Mouse (Mus musculus) midbrain, embryonic 15.5 days (tissue): ENCODE results near the gene Tmem231. TPM values are rescaled to one million over a fixed set of nuclear protein-coding genes. Genes with fewer than 3 reads are reported as not detected.

Source experiments
- ATAC-seq: fragments of 200-750 bp; cut with Nextera tagmentation; replicated peaks from 2 replicates; pipeline ENCODE4 v1.8.0; 2017; ENCODE audit warnings: moderate TSS enrichment
- H3K27ac ChIP-seq: fragments of 300-500 bp; sonication (generic); 2 replicates; pipeline ENCODE4 v1.5.1; 2015; ENCODE audit warnings: mild to moderate bottlenecking, inconsistent platforms
- H3K27me3 ChIP-seq: fragments of 300-500 bp; sonication (generic); replicated peaks from 2 replicates; pipeline ENCODE4 v1.6.1; 2015; ENCODE audit warnings: inconsistent platforms
- H3K36me3 ChIP-seq: fragments of 300-500 bp; sonication (generic); replicated peaks from 2 replicates; pipeline ENCODE4 v1.6.1; 2015; ENCODE audit warnings: inconsistent platforms
- H3K4me1 ChIP-seq: fragments of 300-500 bp; sonication (generic); 2 replicates; pipeline ENCODE4 v1.6.1; 2015; ENCODE audit warnings: inconsistent platforms
- H3K4me2 ChIP-seq: fragments of 300-500 bp; sonication (generic); 2 replicates; pipeline ENCODE4 v1.6.1; 2015; ENCODE audit warnings: inconsistent platforms, mild to moderate bottlenecking, moderate library complexity
- H3K4me3 ChIP-seq: fragments of 300-500 bp; sonication (generic); 2 replicates; pipeline ENCODE4 v1.5.1; 2015; ENCODE audit warnings: mild to moderate bottlenecking, inconsistent platforms
- H3K9ac ChIP-seq: fragments of 300-500 bp; sonication (generic); 2 replicates; pipeline ENCODE4 v1.6.1; 2015; ENCODE audit warnings: mild to moderate bottlenecking, inconsistent platforms
- H3K9me3 ChIP-seq: fragments of 300-500 bp; sonication (generic); 2 replicates; pipeline ENCODE4 v1.6.1; 2016; ENCODE audit warnings: inconsistent platforms
- WGBS: fragments of 180-500 bp; shearing (Covaris S2); methylation state at CpG from one replicate; pipeline ENCODE4 v1.1.7; 2015; ENCODE audit warnings: mixed read lengths; 5-methylcytosine and 5-hydroxymethylcytosine counted together
- polyA plus RNA-seq: library from polyadenylated mRNA; unstranded; fragments of >200 nt; fragmentation: Nextera tagmentation; extraction: Ambion mirVana; gene quantifications from 2 replicates; pipeline ENCODE4 v1.2.1, GENCODE M21; 2015

The Tmem231 gene
- polyA plus RNA-seq, 1 experiment from 2014 or later: 20.5 TPM

GRCm38 (mm10) chr8:111963091-111963490 is 29.4 kb upstream of the Tmem231 start:
- H3K27ac ChIP-seq: no peak overlapping the region
- H3K27me3 ChIP-seq: no peaks in the 10 kb centered on the region
- no peak overlapping the region for H3K9ac ChIP-seq
- 69% methylated on average over 10 of the region's 10 CpGs for WGBS
- no peak overlapping the region for H3K4me3 ChIP-seq
- no peaks in the 10 kb centered on the region for H3K9me3 ChIP-seq
- no peaks in the 10 kb centered on the region for H3K36me3 ChIP-seq
- no peak overlapping the region for H3K4me2 ChIP-seq
- ATAC-seq: no peak
- no peaks in the 10 kb centered on the region for H3K4me1 ChIP-seq

GRCm38 (mm10) chr8:111962589-111962988 is 28.9 kb upstream of the Tmem231 start:
- no peaks in the 10 kb centered on the region for H3K4me1 ChIP-seq
- WGBS: 76% methylated on average over 1 of the region's 1 CpGs
- ATAC-seq: no peak
- no peak overlapping the region for H3K27ac ChIP-seq
- no peak overlapping the region for H3K4me3 ChIP-seq
- no peak overlapping the region for H3K9ac ChIP-seq
- no peaks in the 10 kb centered on the region for H3K27me3 ChIP-seq
- 0 out of 2 replicates have a peak, but pooled peaks cover under 1% of the 10 kb centered on the region for H3K36me3 ChIP-seq
- H3K9me3 ChIP-seq: no peaks in the 10 kb centered on the region
- no peak overlapping the region for H3K4me2 ChIP-seq

GRCm38 (mm10) chr8:111961330-111961729 is 27.6 kb upstream of the Tmem231 start:
- H3K27me3 ChIP-seq: no peaks in the 10 kb centered on the region
- ATAC-seq: no peak
- H3K4me3 ChIP-seq: no peak overlapping the region
- WGBS: 76% methylated on average over 3 of the region's 3 CpGs
- peaks cover 13% of the 10 kb centered on the region for H3K36me3 ChIP-seq
- H3K4me1 ChIP-seq: no peaks in the 10 kb centered on the region
- H3K9ac ChIP-seq: no peak overlapping the region
- H3K9me3 ChIP-seq: no peaks in the 10 kb centered on the region
- no peak overlapping the region for H3K4me2 ChIP-seq
- H3K27ac ChIP-seq: no peak overlapping the region

GRCm38 (mm10) chr8:111960591-111961321 is 27.1 kb upstream of the Tmem231 start:
- Histone ChIP-seq H3K9me3 (no peaks in the 10 kb centered on the region), H3K36me3 (peaks cover 16% of the 10 kb centered on the region), H3K9ac (no peak overlapping the region), H3K4me1 (no peaks in the 10 kb centered on the region), H3K27me3 (no peaks in the 10 kb centered on the region), H3K4me3 (no peak overlapping the region), H3K27ac (no peak overlapping the region), H3K4me2 (no peak overlapping the region)
- WGBS: 79% methylated on average over 15 of the region's 15 CpGs
- no peak for ATAC-seq

- Histone ChIP-seq H3K36me3 (peaks cover 35% of the 10 kb centered on the region), H3K9me3 (no peaks in the 10 kb centered on the region), H3K9ac (no peak overlapping the region), H3K4me1 (no peaks in the 10 kb centered on the region), H3K27ac (no peak overlapping the region), H3K4me3 (no peak overlapping the region), H3K4me2 (no peak overlapping the region), H3K27me3 (no peaks in the 10 kb centered on the region)
- ATAC-seq: no peak
- 95% methylated on average over 2 of the region's 2 CpGs for WGBS
Observed at GRCm38 (mm10) chr8:111957231-111957630, 23.6 kb upstream of the Tmem231 start.

GRCm38 (mm10) chr8:111955879-111956278 is 22.2 kb upstream of the Tmem231 start:
- Histone ChIP-seq H3K27me3 (no peaks in the 10 kb centered on the region), H3K27ac (no peak overlapping the region), H3K9me3 (no peaks in the 10 kb centered on the region), H3K4me1 (no peaks in the 10 kb centered on the region), H3K4me2 (no peak overlapping the region), H3K36me3 (peaks cover 39% of the 10 kb centered on the region), H3K4me3 (no peak overlapping the region), H3K9ac (no peak overlapping the region)
- no peak for ATAC-seq
- 89% methylated on average over 5 of the region's 5 CpGs for WGBS

- Histone ChIP-seq H3K4me3 (no peak overlapping the region), H3K27ac (no peak overlapping the region), H3K27me3 (no peaks in the 10 kb centered on the region), H3K36me3 (peaks cover 40% of the 10 kb centered on the region), H3K4me1 (no peaks in the 10 kb centered on the region), H3K9me3 (no peaks in the 10 kb centered on the region), H3K9ac (no peak overlapping the region), H3K4me2 (no peak overlapping the region)
- WGBS: 88% methylated on average over 4 of the region's 4 CpGs
- no peak for ATAC-seq
Observed at GRCm38 (mm10) chr8:111954844-111955594, 21.3 kb upstream of the Tmem231 start.

- ATAC-seq: no peak
- Histone ChIP-seq H3K27me3 (no peaks in the 10 kb centered on the region), H3K9ac (no peak overlapping the region), H3K36me3 (peaks cover 39% of the 10 kb centered on the region), H3K4me1 (no peaks in the 10 kb centered on the region), H3K4me2 (no peak overlapping the region), H3K4me3 (no peak overlapping the region), H3K27ac (no peak overlapping the region), H3K9me3 (no peaks in the 10 kb centered on the region)
- 93% methylated on average over 5 of the region's 5 CpGs for WGBS
Observed at GRCm38 (mm10) chr8:111951936-111952335, 18.3 kb upstream of the Tmem231 start.

- Histone ChIP-seq H3K27me3 (no peaks in the 10 kb centered on the region), H3K9ac (no peak overlapping the region), H3K27ac (no peak overlapping the region), H3K4me1 (no peaks in the 10 kb centered on the region), H3K4me3 (no peak overlapping the region), H3K36me3 (peaks cover 33% of the 10 kb centered on the region), H3K9me3 (no peaks in the 10 kb centered on the region), H3K4me2 (no peak overlapping the region)
- WGBS: 96% methylated on average over 7 of the region's 7 CpGs
- no peak for ATAC-seq
Observed at GRCm38 (mm10) chr8:111951317-111951716, 17.6 kb upstream of the Tmem231 start.

GRCm38 (mm10) chr8:111950846-111951245 is 17.2 kb upstream of the Tmem231 start:
- Histone ChIP-seq H3K27ac (no peak overlapping the region), H3K4me1 (no peaks in the 10 kb centered on the region), H3K36me3 (peaks cover 31% of the 10 kb centered on the region), H3K9me3 (no peaks in the 10 kb centered on the region), H3K4me2 (no peak overlapping the region), H3K27me3 (no peaks in the 10 kb centered on the region), H3K4me3 (no peak overlapping the region), H3K9ac (no peak overlapping the region)
- no peak for ATAC-seq
- 89% methylated on average over 3 of the region's 3 CpGs for WGBS

- no peak for ATAC-seq
- Histone ChIP-seq H3K4me2 (no peak overlapping the region), H3K9me3 (no peaks in the 10 kb centered on the region), H3K27me3 (no peaks in the 10 kb centered on the region), H3K9ac (no peak overlapping the region), H3K4me1 (no peaks in the 10 kb centered on the region), H3K4me3 (no peak overlapping the region), H3K27ac (no peak overlapping the region), H3K36me3 (peaks cover 34% of the 10 kb centered on the region)
- 89% methylated on average over 8 of the region's 8 CpGs for WGBS
Observed at GRCm38 (mm10) chr8:111947954-111948353, 14.3 kb upstream of the Tmem231 start.

- Histone ChIP-seq H3K4me1 (peaks cover 4% of the 10 kb centered on the region), H3K4me2 (no peak overlapping the region), H3K9me3 (no peaks in the 10 kb centered on the region), H3K9ac (no peak overlapping the region), H3K36me3 (peaks cover 31% of the 10 kb centered on the region), H3K4me3 (no peak overlapping the region), H3K27ac (no peak overlapping the region), H3K27me3 (no peaks in the 10 kb centered on the region)
- WGBS: 96% methylated on average over 2 of the region's 2 CpGs
- no peak for ATAC-seq
Observed at GRCm38 (mm10) chr8:111947144-111947543, 13.5 kb upstream of the Tmem231 start.

- Histone ChIP-seq H3K4me1 (peaks cover 22% of the 10 kb centered on the region), H3K4me2 (no peak overlapping the region), H3K9me3 (no peaks in the 10 kb centered on the region), H3K27ac (no peak overlapping the region), H3K36me3 (peaks cover 27% of the 10 kb centered on the region), H3K27me3 (no peaks in the 10 kb centered on the region), H3K4me3 (no peak overlapping the region), H3K9ac (no peak overlapping the region)
- WGBS: 88% methylated on average over 2 of the region's 2 CpGs
- ATAC-seq: no peak
Observed at GRCm38 (mm10) chr8:111943544-111943943, 9.9 kb upstream of the Tmem231 start.
